In genomic region chr9:71624793-71625495, GRCm38 (mm10) we compare ENCODE assay signal across 8 mouse cellular contexts. TPM values are rescaled to one million over a fixed set of nuclear protein-coding genes. Genes with fewer than 3 reads are reported as not detected.
DNase-seq lines count a peak whose midpoint lies in the region; ATAC-seq lines count a peak whose summit lies in the region.

No protein-coding gene starts in this region.

- DNase-seq in forebrain, embryonic 11.5 days (ENCODE audit: low spot score) = peak; percentile 78
- peak; percentile 28 to 45 for DNase-seq in CD8-positive naive resting alpha-beta T cell, adult 2 months (ENCODE audit: low read depth in 2 of 2, low spot score in 2 of 2)
- peak; percentile 42 for DNase-seq in c-Kit-positive CD71-positive TER-119-positive erythroid progenitor cells, embryonic 14.5 days (ENCODE audit: low spot score)
- DNase-seq in gastrocnemius, postnatal 36 days = peak; percentile 42 to 47
- DNase-seq in layer of hippocampus, postnatal 25 days (ENCODE audit: extremely low spot score in 1 of 2, low spot score in 1 of 2) = peak; percentile 37 to 73
- peak; percentile 70 for DNase-seq in mesoderm, embryonic 11.5 days (ENCODE audit: low read depth, low spot score)
- peak; percentile 46 for DNase-seq in testis, postnatal 14 days (ENCODE audit: low spot score)

- intact Hi-C loops in gastrocnemius, postnatal 36 days (cut with DNase I) = no loop called here

- no peaks in the 10 kb centered on the region for H3K36me3 ChIP-seq in forebrain, embryonic 11.5 days (ENCODE audit: control insufficient read depth, insufficient read depth, low read length)
- H3K36me3 ChIP-seq in forebrain, embryonic 13.5 days (ENCODE audit: poor library complexity, severe bottlenecking) = no peaks in the 10 kb centered on the region

- H3K9ac ChIP-seq in forebrain, embryonic 11.5 days (ENCODE audit: low read length) = no peak overlapping the region
- H3K9ac ChIP-seq in forebrain, embryonic 13.5 days = no peak overlapping the region

- ATAC-seq in forebrain, embryonic 11.5 days (replicated peaks; ENCODE audit: low FRiP score) = no peak
- no peak for ATAC-seq in forebrain, embryonic 13.5 days

- no peaks in the 10 kb centered on the region for H3K9me3 ChIP-seq in forebrain, embryonic 11.5 days (ENCODE audit: control insufficient read depth, low read length)
- no peaks in the 10 kb centered on the region for H3K9me3 ChIP-seq in forebrain, embryonic 13.5 days (replicated peaks)

- no peaks in the 10 kb centered on the region for H3K27me3 ChIP-seq in forebrain, embryonic 11.5 days (ENCODE audit: control insufficient read depth, insufficient read depth, low read length)
- H3K27me3 ChIP-seq in forebrain, embryonic 13.5 days = no peaks in the 10 kb centered on the region

- no peak overlapping the region for H3K27ac ChIP-seq in forebrain, embryonic 11.5 days (ENCODE audit: low read depth, low read length)
- no peak overlapping the region for H3K27ac ChIP-seq in forebrain, embryonic 13.5 days

- no peak overlapping the region for H3K4me3 ChIP-seq in forebrain, embryonic 11.5 days (ENCODE audit: low read depth, low read length)
- H3K4me3 ChIP-seq in forebrain, embryonic 13.5 days = no peak overlapping the region

- no peak overlapping the region for H3K4me2 ChIP-seq in forebrain, embryonic 11.5 days (ENCODE audit: low read depth, low read length, severe bottlenecking)
- no peak overlapping the region for H3K4me2 ChIP-seq in forebrain, embryonic 13.5 days

- 48% methylated on average over 10 of the region's 10 CpGs for WGBS in forebrain, embryonic 11.5 days
- 47% methylated on average over 10 of the region's 10 CpGs for WGBS in forebrain, embryonic 13.5 days

- H3K4me1 ChIP-seq in forebrain, embryonic 11.5 days (replicated peaks; ENCODE audit: control insufficient read depth, insufficient read depth, low read length) = no peaks in the 10 kb centered on the region; the same call in 1 of the 2 replicates
- H3K4me1 ChIP-seq in forebrain, embryonic 13.5 days = no peaks in the 10 kb centered on the region

RNA-seq across cellular contexts. Expression of gene Myzap, which starts 32.8 kb away (rescaled TPM):
- polyA plus RNA-seq in forebrain, embryonic 11.5 days (2014; fragmentation: Nextera tagmentation; extraction: Ambion mirVana) = 4.2 and 4.3 TPM in 2 replicates
- polyA plus RNA-seq in forebrain, embryonic 13.5 days (2015; fragmentation: Nextera tagmentation; extraction: Ambion mirVana) = 2.4 and 2.5 TPM in 2 replicates
- 1 to 10 TPM; 4.5 to 4.9 TPM for total RNA-seq in gastrocnemius, postnatal 36 days (2021)
- total RNA-seq in layer of hippocampus, postnatal 25 days (2021) = 1 to 10 TPM in 1 of 2 experiments, under 1 TPM in 1; 0.77 to 1.1 TPM
